Mouse (Mus musculus) megakaryocyte progenitor cell, adult 5-6 weeks (primary cell): ENCODE measurements around the gene Zfyve26. TPM values are rescaled to one million over a fixed set of nuclear protein-coding genes. Genes with fewer than 3 reads are reported as not detected.

Experiments
- total RNA-seq, 2 experiments: library from RNA; stranded (forward) in 1 of 2; stranded (reverse) in 1 of 2; fragments of 157-497, 149-512 nt in 1 of 2; fragments of 200-1000 nt in 1 of 2; gene quantifications; 2 replicates each; pipeline versions ENCODE4 v1.2.3 to v1.2.4; 2015 to 2017

Gene Zfyve26
- total RNA-seq, 2 experiments from 2014 or later: 17.4 to 26.5 TPM

Other genes with a start within 250 kb of the Zfyve26 start
- 17.1 and 18.2 TPM in 2 replicates for gene Pigh, start 206.7 kb downstream of the Zfyve26 start, total RNA-seq (2015)
- 13.2 and 15.8 TPM in 2 replicates for gene Pigh, start 206.7 kb downstream of the Zfyve26 start, total RNA-seq (2017)
- gene Arg2, start 165.5 kb downstream of the Zfyve26 start, total RNA-seq (2015): 0.54 and 0.93 TPM in 2 replicates
- gene Arg2, start 165.5 kb downstream of the Zfyve26 start, total RNA-seq (2017): 0.04 and 0.34 TPM in 2 replicates
- gene Vti1b, start 123.6 kb downstream of the Zfyve26 start, total RNA-seq (2015): 16.5 and 19.2 TPM in 2 replicates
- gene Vti1b, start 123.6 kb downstream of the Zfyve26 start, total RNA-seq (2017): 168 and 177 TPM in 2 replicates
- gene Rdh11, start 104.0 kb downstream of the Zfyve26 start, total RNA-seq (2015): 14.4 and 15.7 TPM in 2 replicates
- 18.7 and 21.7 TPM in 2 replicates for gene Rdh11, start 104.0 kb downstream of the Zfyve26 start, total RNA-seq (2017)
- 7.0 and 9.1 TPM in 2 replicates for gene Rdh12, start 87.4 kb downstream of the Zfyve26 start, total RNA-seq (2015)
- gene Rdh12, start 87.4 kb downstream of the Zfyve26 start, total RNA-seq (2017): 7.1 and 10.5 TPM in 2 replicates
- 15.7 and 19.5 TPM in 2 replicates for gene Rad51b, start 978 bp upstream of the Zfyve26 start, total RNA-seq (2015)
- 15.7 and 19.1 TPM in 2 replicates for gene Rad51b, start 978 bp upstream of the Zfyve26 start, total RNA-seq (2017)